Mouse (Mus musculus): Measurements from ENCODE around the gene Olfr71. TPM values are rescaled to one million over a fixed set of nuclear protein-coding genes. Genes with fewer than 3 reads are reported as not detected.

The Olfr71 gene
- total RNA-seq (2023; ENCODE audit: inconsistent age): not detected in 4 replicates

GRCm38 (mm10) chr4:43709869-43710268 is at the start of gene Olfr71:
TSS of gene Olfr71 (minus strand) at chr4:43710255.

GRCm38 (mm10) chr4:43729794-43730550 is 19.9 kb upstream of the Olfr71 start, which contains the start of gene Spaar:
TSS of gene Spaar (plus strand) at chr4:43730034.

DNA sequence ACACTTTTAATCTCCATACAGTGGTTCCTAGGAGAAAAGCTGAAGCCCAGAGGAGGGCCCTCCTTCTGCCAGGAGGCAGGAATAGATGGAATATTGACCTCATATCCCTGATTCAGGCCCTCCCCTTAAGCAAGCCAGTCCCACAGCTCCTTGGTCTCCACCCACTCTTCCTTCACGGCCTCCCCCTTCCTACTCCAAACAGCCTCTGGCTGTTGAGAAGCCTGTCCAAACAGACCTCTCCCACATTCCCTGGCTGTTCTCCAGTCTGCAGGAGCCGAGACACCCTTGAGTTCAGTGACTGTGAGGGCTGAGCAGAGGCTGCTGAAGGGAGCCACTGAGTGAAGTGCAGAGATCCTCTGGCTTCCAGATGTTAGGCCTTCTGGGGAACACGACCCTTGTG is 16.9 kb upstream of the Olfr71 start, which contains the start of gene Hrct1:
TSS of gene Hrct1 (plus strand) at position 194 of the 400 bp plus-strand sequence.

DNA sequence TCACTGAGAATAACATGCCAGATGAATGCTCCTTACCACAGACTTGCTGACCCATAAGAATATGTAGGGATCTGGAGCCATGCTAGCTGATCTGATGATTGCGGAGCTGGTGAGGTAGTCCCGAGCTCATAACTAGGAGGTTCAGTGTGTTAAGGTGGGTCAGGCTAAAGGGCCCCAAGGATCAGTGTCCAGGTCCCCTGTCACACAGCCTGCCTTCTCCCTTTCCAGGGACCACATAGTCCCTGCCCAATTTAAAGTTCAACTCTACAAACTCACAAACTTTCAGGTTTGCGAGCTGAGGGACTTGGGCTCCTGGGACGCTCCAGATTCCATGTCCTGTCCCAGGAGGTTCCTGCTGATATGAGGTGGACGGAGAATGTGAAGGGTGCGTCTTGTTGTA is 9.3 kb downstream of the Olfr71 start, which contains the start of gene Olfr70:
TSS of gene Olfr70 (minus strand) at position 101 of the 400 bp plus-strand sequence.

DNA sequence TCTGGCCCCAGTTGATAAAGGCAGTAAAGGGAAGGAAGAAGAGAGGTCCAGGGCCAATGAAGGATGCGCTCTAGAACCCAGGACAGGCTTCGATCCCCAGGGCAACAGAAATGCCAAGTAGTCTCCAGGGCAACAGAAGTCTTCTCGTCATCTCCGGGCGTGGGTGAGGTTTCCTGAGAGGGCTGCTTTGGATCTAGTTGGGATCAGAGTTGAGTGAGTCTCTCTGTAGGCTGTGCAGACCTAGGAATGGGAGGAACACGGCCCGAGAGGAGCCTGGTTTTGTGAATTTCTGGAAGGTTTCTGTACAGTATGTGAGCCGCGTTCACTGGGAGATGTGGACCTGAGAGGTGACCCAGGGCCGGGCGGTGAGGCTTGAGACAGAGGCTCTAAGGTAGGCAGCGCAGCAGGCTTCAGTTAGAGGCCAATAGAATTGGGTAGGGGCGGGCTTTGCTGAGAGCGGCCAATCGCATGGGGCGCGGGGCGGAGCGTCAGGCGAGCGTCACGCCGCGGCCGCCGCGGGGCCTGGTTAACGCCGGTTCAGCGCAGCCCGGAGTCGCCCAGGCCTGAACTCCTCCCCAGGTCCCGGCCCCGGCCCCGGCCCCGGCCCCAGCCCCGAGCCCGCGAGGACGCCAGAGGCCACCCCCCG is 41.1 kb downstream of the Olfr71 start, which contains the start of the genes Tmem8b and Fam221b:
TSS of gene Tmem8b (plus strand) at position 190 of the 646 bp plus-strand sequence.
TSS of gene Fam221b (minus strand) at position 364 of the 646 bp plus-strand sequence.

DNA sequence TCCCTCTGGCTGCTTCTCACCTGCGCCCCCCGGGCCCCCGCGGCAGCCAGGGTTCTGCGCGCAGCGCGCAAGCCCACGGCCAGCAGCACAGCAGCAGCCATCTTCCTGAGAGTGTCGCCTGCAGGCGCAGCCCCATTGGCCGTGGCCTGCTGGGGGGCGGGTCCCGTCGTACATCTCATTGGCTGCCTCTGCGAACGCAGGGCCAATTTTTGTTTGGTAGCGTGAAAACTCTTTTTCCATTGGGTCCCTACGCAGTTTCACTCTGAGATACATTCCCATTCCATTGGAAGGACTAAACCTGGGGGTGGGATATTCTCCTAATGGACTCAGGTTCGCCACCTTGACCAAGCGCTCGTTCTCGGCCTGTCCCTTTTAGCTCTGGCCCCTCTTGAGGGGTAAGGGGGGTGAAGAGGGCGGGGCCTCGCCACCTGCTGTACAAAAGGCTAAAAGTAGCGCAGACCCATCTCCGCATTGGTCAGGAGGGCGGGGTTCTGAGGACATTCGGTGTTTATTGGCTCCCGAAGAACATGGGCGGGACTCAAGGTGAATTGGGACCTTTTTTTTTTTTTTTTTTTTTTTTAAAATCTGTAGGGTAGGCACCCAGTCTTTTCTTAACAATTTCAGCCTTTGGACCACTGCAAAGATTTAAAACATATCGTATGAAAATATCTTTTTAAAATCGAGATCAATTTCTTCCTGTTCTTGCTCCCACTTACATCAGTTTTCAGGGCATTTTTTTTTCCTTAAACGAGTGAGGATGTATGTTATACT is 53.5 kb downstream of the Olfr71 start, which contains the start of gene Hint2:
TSS of gene Hint2 (minus strand) at position 128 of the 771 bp plus-strand sequence.

Other genes starting within 250 kb of the Olfr71 start
- 10.9 to 17.2 TPM (median 13.9 TPM) in 4 replicates for gene Sit1, start 226.5 kb downstream of the Olfr71 start, total RNA-seq (2023; ENCODE audit: inconsistent age)
- 28.7 to 35.4 TPM (median 30.0 TPM) in 4 replicates for gene Ccdc107, start 217.4 kb downstream of the Olfr71 start, total RNA-seq (2023; ENCODE audit: inconsistent age)
- gene Arhgef39, start 210.6 kb downstream of the Olfr71 start, total RNA-seq (2023; ENCODE audit: inconsistent age): 1.3 to 3.6 TPM (median 2.6 TPM) in 4 replicates
- 0.84 to 1.4 TPM in 2 of 4 replicates, not detected in the others for gene Car9, start 203.3 kb downstream of the Olfr71 start, total RNA-seq (2023; ENCODE audit: inconsistent age)
- 0.58 to 0.93 TPM (median 0.66 TPM) in 3 of 4 replicates, not detected in the other for gene Tpm2, start 186.5 kb downstream of the Olfr71 start, total RNA-seq (2023; ENCODE audit: inconsistent age)
- gene Creb3, start 147.9 kb downstream of the Olfr71 start, total RNA-seq (2023; ENCODE audit: inconsistent age): 55.9 to 68.9 TPM (median 66.5 TPM) in 4 replicates
- 271 to 299 TPM (median 289 TPM) in 4 replicates for gene Tln1, start 147.6 kb downstream of the Olfr71 start, total RNA-seq (2023; ENCODE audit: inconsistent age)
- 41.6 to 56.1 TPM (median 42.0 TPM) in 4 replicates for gene Rgp1, start 131.5 kb downstream of the Olfr71 start, total RNA-seq (2023; ENCODE audit: inconsistent age)
- 43.0 to 48.3 TPM (median 45.3 TPM) in 4 replicates for gene Gba2, start 131.4 kb downstream of the Olfr71 start, total RNA-seq (2023; ENCODE audit: inconsistent age)
- gene Msmp, start 125.8 kb downstream of the Olfr71 start, total RNA-seq (2023; ENCODE audit: inconsistent age): not detected in 4 replicates
- 0.80 to 4.4 TPM (median 1.3 TPM) in 4 replicates for gene Npr2, start 78.3 kb downstream of the Olfr71 start, total RNA-seq (2023; ENCODE audit: inconsistent age)
- gene Spag8, start 56.7 kb downstream of the Olfr71 start, total RNA-seq (2023; ENCODE audit: inconsistent age): not detected in 4 replicates
- gene Hint2, start 53.8 kb downstream of the Olfr71 start, total RNA-seq (2023; ENCODE audit: inconsistent age): 13.0 to 19.8 TPM (median 15.5 TPM) in 4 replicates
- 2.0 to 3.4 TPM (median 2.9 TPM) in 4 replicates for gene Tmem8b, start 41.3 kb downstream of the Olfr71 start, total RNA-seq (2023; ENCODE audit: inconsistent age)
- gene Fam221b, start 41.1 kb downstream of the Olfr71 start, total RNA-seq (2023; ENCODE audit: inconsistent age): 0.18 TPM in 1 of 4 replicates, not detected in the others
- not detected in 4 replicates for gene Olfr70, start 9.4 kb downstream of the Olfr71 start, total RNA-seq (2023; ENCODE audit: inconsistent age)
- not detected in 4 replicates for gene Hrct1, start 16.9 kb upstream of the Olfr71 start, total RNA-seq (2023; ENCODE audit: inconsistent age)
- gene Spaar, start 19.8 kb upstream of the Olfr71 start, total RNA-seq (2023; ENCODE audit: inconsistent age): not detected in 4 replicates
- not detected in 4 replicates for gene Olfr159, start 60.8 kb upstream of the Olfr71 start, total RNA-seq (2023; ENCODE audit: inconsistent age)
- gene Olfr156, start 113.6 kb upstream of the Olfr71 start, total RNA-seq (2023; ENCODE audit: inconsistent age): not detected in 4 replicates
- gene Olfr157, start 129.9 kb upstream of the Olfr71 start, total RNA-seq (2023; ENCODE audit: inconsistent age): not detected in 4 replicates
- not detected in 4 replicates for gene Olfr155, start 141.3 kb upstream of the Olfr71 start, total RNA-seq (2023; ENCODE audit: inconsistent age)
- gene Reck, start 165.3 kb upstream of the Olfr71 start, total RNA-seq (2023; ENCODE audit: inconsistent age): 0.45 to 0.64 TPM (median 0.60 TPM) in 4 replicates
- gene Glipr2, start 247.1 kb upstream of the Olfr71 start, total RNA-seq (2023; ENCODE audit: inconsistent age): 9.5 to 12.4 TPM (median 10.6 TPM) in 4 replicates